Mouse (Mus musculus) olfactory bulb, adult 2 months (tissue): ENCODE measurements around the gene Sirpb1b.
"Not testable (repeated sequence)": the region's sequence is repeated elsewhere in the genome, so short reads cannot be mapped to it uniquely, and the experiment has no call there.

Experiments used
- CTCF ChIP-seq: fragments of 200-500 bp; IDR thresholded peaks from 2 replicates; pipeline ENCODE4 v1.5.1; 2012; ENCODE audit warnings: low read depth, mild to moderate bottlenecking, low read length, moderate library complexity; ENCODE audit not compliant: insufficient read depth
- POLR2A ChIP-seq: fragments of 200-500 bp; IDR thresholded peaks from 2 replicates; pipeline ENCODE4 v1.6.1; 2012; ENCODE audit warnings: mild to moderate bottlenecking, low read depth, low read length, moderate library complexity; ENCODE audit not compliant: insufficient read depth

GRCm38 (mm10) chr3:15582948-15583347, 8.1 kb upstream of the Sirpb1b start:
- not testable (repeated sequence) for TF ChIP-seq CTCF, POLR2A
